Mouse (Mus musculus) kidney, postnatal 0 days (tissue): Measurements from ENCODE around the gene Pim1. TPM values are rescaled to one million over a fixed set of nuclear protein-coding genes. Genes with fewer than 3 reads are reported as not detected.

ENCODE experiments used
- ATAC-seq: fragments of 200-750 bp; cut with Nextera tagmentation; replicated peaks from 2 replicates; pipeline ENCODE4 v1.8.0; 2017; ENCODE audit warnings: low read depth, moderate number of reproducible peaks, moderate TSS enrichment, moderate library complexity; ENCODE audit not compliant: low FRiP score
- DNase-seq: peaks from one replicate; pipeline ENCODE4 v3.0.0-alpha.2; 2016; ENCODE audit warnings: low spot score
- H3K27ac ChIP-seq: fragments of 300-500 bp; sonication (generic); 2 replicates; pipeline ENCODE4 v1.5.1; 2014; ENCODE audit warnings: mild to moderate bottlenecking
- H3K27me3 ChIP-seq: fragments of 300-500 bp; sonication (generic); 2 replicates; pipeline ENCODE4 v1.6.1; 2014; ENCODE audit warnings: low read length, mixed read lengths; ENCODE audit not compliant: insufficient read depth
- H3K36me3 ChIP-seq: fragments of 300-500 bp; sonication (generic); 2 replicates; pipeline ENCODE4 v1.6.1; 2014; ENCODE audit warnings: low read length, mixed read lengths; ENCODE audit not compliant: insufficient read depth
- H3K4me1 ChIP-seq: fragments of 300-500 bp; sonication (generic); replicated peaks from 2 replicates; pipeline ENCODE4 v1.6.1; 2014; ENCODE audit warnings: antibody characterized with exemption, low read length, mixed read lengths; ENCODE audit not compliant: insufficient read depth
- H3K4me2 ChIP-seq: fragments of 300-500 bp; sonication (generic); 2 replicates; pipeline ENCODE4 v1.6.1; 2014; ENCODE audit warnings: mild to moderate bottlenecking, low read length, moderate library complexity, mixed read lengths
- H3K4me3 ChIP-seq: fragments of 300-500 bp; sonication (generic); replicated peaks from 2 replicates; pipeline ENCODE4 v1.5.1; 2014; ENCODE audit warnings: low read depth, low read length
- H3K9ac ChIP-seq: fragments of 300-500 bp; sonication (generic); 2 replicates; pipeline ENCODE4 v1.6.1; 2014; ENCODE audit warnings: low read depth, low read length
- H3K9me3 ChIP-seq: fragments of 300-500 bp; sonication (generic); replicated peaks from 2 replicates; pipeline ENCODE4 v1.6.1; 2016; ENCODE audit warnings: low read length, inconsistent platforms, mixed read lengths
- CTCF ChIP-seq: IDR thresholded peaks from 2 replicates; pipeline ENCODE4 v1.5.1; 2016; ENCODE audit warnings: antibody characterized with exemption, low read depth, mild to moderate bottlenecking, moderate library complexity
- WGBS: fragments of 180-500 bp; shearing (Covaris S2); extraction: QIAGEN DNeasy Blood & Tissue Kit; methylation state at CpG from one replicate; pipeline ENCODE4 v1.1.7; 2014; 5-methylcytosine and 5-hydroxymethylcytosine counted together
- polyA plus RNA-seq: library from polyadenylated mRNA; unstranded; fragments of >200 nt; fragmentation: Nextera tagmentation; extraction: Ambion mirVana; gene quantifications from 2 replicates; pipeline ENCODE4 v1.2.1, GENCODE M21; 2015

Pim1 gene
- polyA plus RNA-seq, 1 experiment from 2014 or later, result 21.3 TPM

GRCm38 (mm10) chr17:29475142-29475541, 15.4 kb upstream of the Pim1 start:
- no peaks in the 10 kb centered on the region for H3K36me3 ChIP-seq
- no peaks in the 10 kb centered on the region for H3K4me1 ChIP-seq
- no peak for ATAC-seq
- DNase-seq, result no peak
- H3K9ac ChIP-seq, result no peak overlapping the region
- no peak overlapping the region for H3K4me2 ChIP-seq
- H3K9me3 ChIP-seq, result no peaks in the 10 kb centered on the region
- WGBS, result 90% methylated on average over 3 of the region's 3 CpGs
- TF ChIP-seq CTCF, result no peak
- no peak overlapping the region for H3K27ac ChIP-seq
- H3K27me3 ChIP-seq, result no peaks in the 10 kb centered on the region
- H3K4me3 ChIP-seq, result no peak overlapping the region

GRCm38 (mm10) chr17:29476461-29476860, 14.1 kb upstream of the Pim1 start:
- Histone ChIP-seq H3K4me3 (no peak overlapping the region), H3K4me1 (no peaks in the 10 kb centered on the region), H3K27ac (no peak overlapping the region), H3K27me3 (no peaks in the 10 kb centered on the region), H3K4me2 (no peak overlapping the region), H3K36me3 (no peaks in the 10 kb centered on the region), H3K9ac (no peak overlapping the region), H3K9me3 (no peaks in the 10 kb centered on the region)
- no peak for DNase-seq
- no peak for ATAC-seq
- 83% methylated on average over 4 of the region's 4 CpGs for WGBS
- TF ChIP-seq CTCF, result no peak

- Histone ChIP-seq H3K4me3 (no peak overlapping the region), H3K9me3 (no peaks in the 10 kb centered on the region), H3K36me3 (no peaks in the 10 kb centered on the region), H3K27me3 (no peaks in the 10 kb centered on the region), H3K27ac (no peak overlapping the region), H3K4me1 (no peaks in the 10 kb centered on the region), H3K9ac (no peak overlapping the region), H3K4me2 (no peak overlapping the region)
- TF ChIP-seq CTCF, result no peak
- no peak for DNase-seq
- 94% methylated on average over 10 of the region's 10 CpGs for WGBS
- ATAC-seq, result no peak
These were observed 13.2 kb upstream of the Pim1 start for GRCm38 (mm10) chr17:29477357-29477756.

- Histone ChIP-seq H3K9me3 (no peaks in the 10 kb centered on the region), H3K36me3 (no peaks in the 10 kb centered on the region), H3K27me3 (no peaks in the 10 kb centered on the region), H3K27ac (no peak overlapping the region), H3K4me3 (no peak overlapping the region), H3K4me1 (no peaks in the 10 kb centered on the region), H3K9ac (no peak overlapping the region), H3K4me2 (no peak overlapping the region)
- DNase-seq, result no peak
- no peak for TF ChIP-seq CTCF
- no peak for ATAC-seq
- 83% methylated on average over 4 of the region's 4 CpGs for WGBS
These were observed 12.3 kb upstream of the Pim1 start for GRCm38 (mm10) chr17:29478271-29478670.

DNA sequence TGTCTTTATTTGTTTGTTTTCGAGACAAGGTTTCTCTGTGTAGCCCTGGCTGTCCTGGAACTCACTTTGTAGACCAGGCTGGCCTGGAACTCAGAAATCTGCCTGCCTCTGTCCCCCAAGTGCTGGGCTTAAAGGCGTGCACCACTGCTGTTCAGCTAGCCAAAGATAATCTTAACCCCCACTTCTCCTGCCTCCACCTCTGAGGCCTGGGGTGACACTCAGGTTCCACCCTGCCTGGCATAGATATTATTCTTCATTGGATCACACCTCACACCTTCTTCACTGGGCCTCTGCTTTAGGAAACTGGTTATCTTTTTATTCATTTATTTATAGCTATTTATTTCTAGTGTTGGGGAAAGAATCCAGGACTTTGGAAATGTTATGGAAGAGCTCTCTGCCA, 10.3 kb upstream of the Pim1 start:
- Histone ChIP-seq H3K36me3 (no peaks in the 10 kb centered on the region), H3K9me3 (no peaks in the 10 kb centered on the region), H3K27me3 (no peaks in the 10 kb centered on the region), H3K4me1 (no peaks in the 10 kb centered on the region), H3K9ac (no peak overlapping the region), H3K4me3 (no peak overlapping the region), H3K4me2 (no peak overlapping the region), H3K27ac (no peak overlapping the region)
- ATAC-seq, result no peak
- no peak for DNase-seq
- 85% methylated on average over 2 of the region's 2 CpGs for WGBS
- no peak for TF ChIP-seq CTCF

DNA sequence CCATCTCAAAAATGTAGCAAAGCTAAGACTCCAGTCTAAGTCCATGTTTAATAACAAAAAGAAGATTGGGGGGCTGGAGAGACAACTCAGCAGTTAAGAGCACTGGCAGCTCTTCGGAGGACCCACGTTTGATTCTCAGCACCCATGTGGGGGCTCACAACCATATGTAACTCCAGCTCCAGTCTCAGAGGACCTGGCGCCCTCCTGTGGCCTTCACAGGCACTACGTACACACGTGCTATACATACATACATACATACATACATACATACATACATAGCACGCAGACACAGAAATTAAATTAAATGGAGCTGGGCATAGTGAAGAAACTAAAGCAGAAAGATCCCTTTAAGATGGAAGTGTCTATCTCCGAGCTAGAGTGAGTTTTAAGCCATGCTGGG, 7.9 kb upstream of the Pim1 start:
- DNase-seq (no peak), ATAC-seq (no peak)
- Histone ChIP-seq H3K4me1 (no peaks in the 10 kb centered on the region), H3K4me2 (no peak overlapping the region), H3K4me3 (no peak overlapping the region), H3K36me3 (no peaks in the 10 kb centered on the region), H3K9me3 (no peaks in the 10 kb centered on the region), H3K9ac (no peak overlapping the region), H3K27ac (no peak overlapping the region), H3K27me3 (no peaks in the 10 kb centered on the region)
- 98% methylated on average over 7 of the region's 7 CpGs for WGBS
- TF ChIP-seq CTCF, result peak; percentile 25; the same call in 1 of the 2 replicates

DNA sequence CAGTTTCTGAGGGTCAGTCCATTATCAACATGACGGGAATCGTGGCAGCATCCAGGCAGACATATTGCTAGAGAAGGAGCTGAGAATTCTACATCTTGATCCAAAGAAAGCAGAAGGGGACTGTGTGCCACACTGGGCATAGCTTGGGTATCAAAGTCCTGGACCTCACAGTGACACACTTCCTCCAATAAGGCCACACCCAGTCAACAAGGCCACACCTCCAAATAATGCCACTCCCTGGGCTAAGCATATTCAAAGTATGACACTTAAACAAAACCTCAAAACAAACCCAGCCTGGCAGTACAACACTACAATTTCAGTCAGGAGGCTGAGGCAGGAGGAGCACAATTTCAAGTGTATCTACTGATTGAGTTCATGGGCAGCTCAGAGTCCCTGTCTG, 7.3 kb upstream of the Pim1 start:
- Histone ChIP-seq H3K4me3 (no peak overlapping the region), H3K4me1 (no peaks in the 10 kb centered on the region), H3K27ac (no peak overlapping the region), H3K27me3 (no peaks in the 10 kb centered on the region), H3K4me2 (no peak overlapping the region), H3K9me3 (no peaks in the 10 kb centered on the region), H3K36me3 (no peaks in the 10 kb centered on the region), H3K9ac (no peak overlapping the region)
- no peak for TF ChIP-seq CTCF
- 98% methylated on average over 2 of the region's 2 CpGs for WGBS
- no peak for DNase-seq
- no peak for ATAC-seq
